ENCODE assay signal across 21 mouse cellular contexts in the genomic region with DNA sequence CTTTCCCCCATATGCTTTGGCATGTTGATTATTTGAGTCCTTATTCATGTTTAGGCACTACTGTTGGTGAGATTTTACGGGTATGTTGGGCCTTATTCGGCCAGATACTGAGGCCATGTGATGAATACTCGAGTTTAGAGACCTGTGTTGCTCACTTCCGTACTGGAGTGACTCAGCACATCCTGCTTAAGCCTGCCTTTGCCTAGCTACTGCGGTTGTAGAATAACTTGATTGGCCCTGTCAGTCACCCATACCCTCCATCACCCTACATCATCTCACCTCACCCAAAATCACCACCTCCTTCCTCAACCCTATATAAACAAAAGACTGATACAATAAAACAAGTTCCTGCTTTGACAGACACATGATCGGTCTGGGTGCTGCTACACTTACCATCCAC.
DNase-seq lines count a peak whose midpoint lies in the region; ATAC-seq lines count a peak whose summit lies in the region.
"Had no signal": no experiment of that assay in that cellular context is flagged by ENCODE, and none has a peak within 500 bp of the region (broad histone marks: within the 10 kb centered on the region; RNA-seq: fewer than 3 reads in every experiment).

No protein-coding gene starts in this region.

- H3K4me1 ChIP-seq in hindbrain, embryonic 10.5 days (replicated peaks), result no peaks in the 10 kb centered on the region
- H3K4me1 ChIP-seq in heart, embryonic 11.5 days (ENCODE audit: control insufficient read depth, insufficient read depth, low read length), result no peaks in the 10 kb centered on the region
- H3K4me1 ChIP-seq: embryonic facial prominence, embryonic 12.5 days; forebrain, embryonic 15.5 days; heart, embryonic 13.5 days; hindbrain, embryonic 13.5 days had no signal

- H3K27me3 ChIP-seq in hindbrain, embryonic 10.5 days (ENCODE audit: insufficient read depth, poor library complexity, severe bottlenecking), result no peaks in the 10 kb centered on the region
- no peaks in the 10 kb centered on the region for H3K27me3 ChIP-seq in heart, embryonic 11.5 days (ENCODE audit: control insufficient read depth, insufficient read depth, low read length)
- H3K27me3 ChIP-seq: embryonic facial prominence, embryonic 12.5 days; forebrain, embryonic 15.5 days; heart, embryonic 13.5 days; hindbrain, embryonic 13.5 days had no signal

- no peak overlapping the region for H3K4me3 ChIP-seq in hindbrain, embryonic 10.5 days
- H3K4me3 ChIP-seq in heart, embryonic 11.5 days (ENCODE audit: low read depth, low read length), result no peak overlapping the region
- H3K4me3 ChIP-seq: embryonic facial prominence, embryonic 12.5 days; forebrain, embryonic 15.5 days; heart, embryonic 13.5 days; hindbrain, embryonic 13.5 days had no signal

- no peaks in the 10 kb centered on the region for H3K9me3 ChIP-seq in hindbrain, embryonic 10.5 days
- H3K9me3 ChIP-seq in heart, embryonic 11.5 days (replicated peaks; ENCODE audit: control insufficient read depth, low read length), result no peaks in the 10 kb centered on the region
- H3K9me3 ChIP-seq: embryonic facial prominence, embryonic 12.5 days; forebrain, embryonic 15.5 days; heart, embryonic 13.5 days; hindbrain, embryonic 13.5 days had no signal

- WGBS in hindbrain, embryonic 10.5 days, result 90% methylated on average over 6 of the region's 6 CpGs
- WGBS in heart, embryonic 11.5 days (ENCODE audit: insufficient replicate concordance), result 81% methylated on average over 6 of the region's 6 CpGs

- H3K9ac ChIP-seq in heart, embryonic 11.5 days (ENCODE audit: low read depth, low read length), result no peak overlapping the region
- H3K9ac ChIP-seq: embryonic facial prominence, embryonic 12.5 days; forebrain, embryonic 15.5 days; heart, embryonic 13.5 days; hindbrain, embryonic 13.5 days had no signal

- H3K4me2 ChIP-seq in heart, embryonic 11.5 days, result no peak overlapping the region
- H3K4me2 ChIP-seq: embryonic facial prominence, embryonic 12.5 days; forebrain, embryonic 15.5 days; heart, embryonic 13.5 days; hindbrain, embryonic 13.5 days had no signal

- no peaks in the 10 kb centered on the region for H3K36me3 ChIP-seq in hindbrain, embryonic 10.5 days
- H3K36me3 ChIP-seq in heart, embryonic 11.5 days (ENCODE audit: control insufficient read depth, insufficient read depth, low read length), result no peaks in the 10 kb centered on the region
- H3K36me3 ChIP-seq: embryonic facial prominence, embryonic 12.5 days; forebrain, embryonic 15.5 days; heart, embryonic 13.5 days; hindbrain, embryonic 13.5 days had no signal

- DNase-seq in testis, postnatal 14 days (ENCODE audit: low spot score), result peak; percentile 22
- DNase-seq in testis, postnatal 10 days (ENCODE audit: low spot score), result no peak
- DNase-seq in hindbrain, embryonic 10.5 days (ENCODE audit: low spot score), result no peak
- DNase-seq in urinary bladder, postnatal 10 days (ENCODE audit: low spot score), result no peak
- DNase-seq: adrenal gland, adult 2 months; adrenal gland, postnatal 25 days; cerebellum, adult 8-10 months; cerebellum, postnatal 14 days; gastrocnemius, postnatal 36 days; heart, adult 18-20 months; heart, postnatal 36 days; kidney, adult 2 months had no signal

- ATAC-seq in common myeloid progenitor, adult 5-6 weeks (replicated peaks; ENCODE audit: low read depth, poor library complexity, severe bottlenecking), result 0 out of 2 replicates have a peak, but pooled peaks have one; percentile 36
- peak; percentile 58 for ATAC-seq in megakaryocyte, adult 5-6 weeks (ENCODE audit: poor library complexity, severe bottlenecking)
- ATAC-seq in heart, embryonic 11.5 days (replicated peaks; ENCODE audit: insufficient number of reproducible peaks, low FRiP score, low TSS enrichment), result no peak
- ATAC-seq: forebrain, embryonic 15.5 days; hindbrain, postnatal 0 days; intestine, embryonic 16.5 days had no signal

- no peak overlapping the region for H3K27ac ChIP-seq in hindbrain, embryonic 10.5 days
- no peak overlapping the region for H3K27ac ChIP-seq in heart, embryonic 11.5 days (ENCODE audit: low read depth, low read length)
- H3K27ac ChIP-seq: embryonic facial prominence, embryonic 12.5 days; forebrain, embryonic 15.5 days; heart, embryonic 13.5 days; hindbrain, embryonic 13.5 days; hindbrain, postnatal 0 days had no signal
